Mouse (Mus musculus) lung, postnatal 0 days (tissue): ENCODE measurements around the gene Prrt1.

Experiments used
- CTCF ChIP-seq: IDR thresholded peaks from 2 replicates; pipeline ENCODE4 v1.5.1; 2016; ENCODE audit warnings: antibody characterized with exemption, mild to moderate bottlenecking
- EP300 ChIP-seq: IDR thresholded peaks from 2 replicates; pipeline ENCODE4 v1.6.1; 2016; ENCODE audit warnings: antibody characterized with exemption, mild to moderate bottlenecking, control low read depth

- TF ChIP-seq CTCF (no peak), EP300 (no peak)
These were observed 22.9 kb upstream of the Prrt1 start for GRCm38 (mm10) chr17:34606186-34607039.
